8 mouse cellular contexts compared by ENCODE assay signal in genomic region chr2:152686806-152687267, GRCm38 (mm10). TPM values are rescaled to one million over a fixed set of nuclear protein-coding genes. Genes with fewer than 3 reads are reported as not detected.
DNase-seq lines count a peak whose midpoint lies in the region; ATAC-seq and TF ChIP-seq lines count a peak whose summit lies in the region.

Gene Mcts2 (plus strand): TSS chr2:152687035.

- H3K27me3 ChIP-seq in G1E (ENCODE audit: insufficient read depth, low read length), result no peaks in the 10 kb centered on the region
- H3K27me3 ChIP-seq in forebrain, embryonic 14.5 days (replicated peaks; ENCODE audit: control insufficient read depth, insufficient read depth, low read length), result no peaks in the 10 kb centered on the region
- H3K27me3 ChIP-seq in liver, postnatal 0 days (ENCODE audit: insufficient read depth, low read length), result no peaks in the 10 kb centered on the region

- peak; percentile 67; the same call in 1 of the 2 replicates for TF ChIP-seq EP300 in liver, postnatal 0 days (IDR thresholded peaks at IDR 0.05; ENCODE audit: low read depth)

- peak within 1 kb of the TSS; percentile 55; the same call in 1 of the 2 replicates for H3K9ac ChIP-seq in forebrain, embryonic 14.5 days (ENCODE audit: low read length)
- H3K9ac ChIP-seq in liver, postnatal 0 days (replicated peaks), result peak within 1 kb of the TSS; percentile 66

- intact Hi-C loops in heart, postnatal 10 days (cut with DNase I), result no loop called here

- peaks cover 2% of the 10 kb centered on the region; the same call in 1 of the 2 replicates for H3K9me3 ChIP-seq in G1E (replicated peaks)
- H3K9me3 ChIP-seq in forebrain, embryonic 14.5 days (replicated peaks; ENCODE audit: control insufficient read depth, low read length), result no peaks in the 10 kb centered on the region
- H3K9me3 ChIP-seq in liver, postnatal 0 days (ENCODE audit: low read length), result no peaks in the 10 kb centered on the region

- peak within 1 kb of the TSS; percentile 71 for H3K4me3 ChIP-seq in G1E (ENCODE audit: low read depth, low read length)
- peak within 1 kb of the TSS; percentile 41 for H3K4me3 ChIP-seq in forebrain, embryonic 14.5 days (ENCODE audit: low read depth, low read length)
- peak within 1 kb of the TSS; percentile 53 for H3K4me3 ChIP-seq in liver, postnatal 0 days (ENCODE audit: low read depth, low read length)

- peak within 1 kb of the TSS; percentile 58; the same call in 1 of the 2 replicates for H3K27ac ChIP-seq in forebrain, embryonic 14.5 days (ENCODE audit: low read depth, low read length)
- peak within 1 kb of the TSS; percentile 57; the same call in 1 of the 2 replicates for H3K27ac ChIP-seq in liver, postnatal 0 days (ENCODE audit: low read depth)

- peak; percentile 84 for DNase-seq in G1E (ENCODE audit: low spot score)
- peak; percentile 98 for DNase-seq in forebrain, embryonic 14.5 days (ENCODE audit: low spot score)
- peak; percentile 96 for DNase-seq in heart, postnatal 10 days
- peak; percentile 89 to 92 for DNase-seq in layer of hippocampus, adult 18-20 months (ENCODE audit: low spot score in 2 of 2)
- DNase-seq in liver, postnatal 0 days, result peak; percentile 92
- peak; percentile 83 for DNase-seq in ovary, postnatal 14 days (ENCODE audit: low spot score)
- peak; percentile 92 for DNase-seq in urinary bladder, postnatal 4 days (ENCODE audit: low spot score in 2 of 2)

- WGBS in forebrain, embryonic 14.5 days, result 49% methylated on average over 45 of the region's 45 CpGs
- 57% methylated on average over 45 of the region's 45 CpGs for WGBS in liver, postnatal 0 days (ENCODE audit: insufficient replicate concordance)

- ATAC-seq in G1E (ENCODE audit: extremely low read depth, insufficient number of reproducible peaks, low FRiP score, poor library complexity, severe bottlenecking), result peak; percentile 88
- ATAC-seq in cerebellum, adult (ENCODE audit: insufficient number of reproducible peaks, low FRiP score, low TSS enrichment), result peak; percentile 92
- peak; percentile 97 for ATAC-seq in forebrain, embryonic 14.5 days
- ATAC-seq in liver, postnatal 0 days, result peak; percentile 97

- peaks cover 39% of the 10 kb centered on the region for H3K4me1 ChIP-seq in G1E (ENCODE audit: insufficient read depth, low read depth, low read length)
- H3K4me1 ChIP-seq in forebrain, embryonic 14.5 days (ENCODE audit: control insufficient read depth, insufficient read depth, low read length), result peaks cover 4% of the 10 kb centered on the region; the same call in 1 of the 2 replicates
- H3K4me1 ChIP-seq in liver, postnatal 0 days (ENCODE audit: insufficient read depth), result no peaks in the 10 kb centered on the region

- peak within 1 kb of the TSS; percentile 59 for H3K4me2 ChIP-seq in forebrain, embryonic 14.5 days (ENCODE audit: low read length)
- H3K4me2 ChIP-seq in liver, postnatal 0 days (ENCODE audit: low read depth, low read length), result peak within 1 kb of the TSS; percentile 71

- no peak for TF ChIP-seq CTCF in G1E (IDR thresholded peaks at IDR 0.05; ENCODE audit: low read depth, low read length)
- TF ChIP-seq CTCF in liver, postnatal 0 days (IDR thresholded peaks at IDR 0.05; ENCODE audit: low read depth), result no peak

- H3K36me3 ChIP-seq in G1E (replicated peaks), result peaks cover 99% of the 10 kb centered on the region
- H3K36me3 ChIP-seq in forebrain, embryonic 14.5 days (ENCODE audit: control insufficient read depth, insufficient read depth, low read length), result peaks cover 96% of the 10 kb centered on the region
- peaks cover 73% of the 10 kb centered on the region for H3K36me3 ChIP-seq in liver, postnatal 0 days (replicated peaks; ENCODE audit: insufficient read depth, low read length)

RNA-seq across cellular contexts. Expression of gene Mcts2, which starts in this region (rescaled TPM):
- total RNA-seq in G1E (2014; fragmentation: Nextera tagmentation) (24.2 and 24.3 TPM in 2 replicates), G1E (2017) (30.0 and 33.3 TPM in 2 replicates)
- polyA plus RNA-seq in G1E (2012), result 2.1 and 2.6 TPM in 2 replicates
- polyA plus RNA-seq in forebrain, embryonic 14.5 days (2014; fragmentation: Nextera tagmentation; extraction: Ambion mirVana), result 35.8 and 42.6 TPM in 2 replicates
- 10 to 100 TPM; 17.8 to 19.1 TPM for total RNA-seq in heart, postnatal 10 days (2021)
- 10 to 100 TPM; 18.3 to 19.2 TPM for total RNA-seq in layer of hippocampus, adult 18-20 months (2021)
- 12.8 TPM in 2 replicates for polyA plus RNA-seq in liver, postnatal 0 days (2015; fragmentation: Nextera tagmentation; extraction: Ambion mirVana)

Comparison
In these comparisons a context has a peak if more than half of its experiments do, and no peak if none do; other contexts are left out.
1. Peak in every context shown above with its lines: DNase-seq, ATAC-seq, H3K4me3 ChIP-seq and H3K27ac ChIP-seq.